ENCODE assay signal across 12 mouse cellular contexts in the genomic region with DNA sequence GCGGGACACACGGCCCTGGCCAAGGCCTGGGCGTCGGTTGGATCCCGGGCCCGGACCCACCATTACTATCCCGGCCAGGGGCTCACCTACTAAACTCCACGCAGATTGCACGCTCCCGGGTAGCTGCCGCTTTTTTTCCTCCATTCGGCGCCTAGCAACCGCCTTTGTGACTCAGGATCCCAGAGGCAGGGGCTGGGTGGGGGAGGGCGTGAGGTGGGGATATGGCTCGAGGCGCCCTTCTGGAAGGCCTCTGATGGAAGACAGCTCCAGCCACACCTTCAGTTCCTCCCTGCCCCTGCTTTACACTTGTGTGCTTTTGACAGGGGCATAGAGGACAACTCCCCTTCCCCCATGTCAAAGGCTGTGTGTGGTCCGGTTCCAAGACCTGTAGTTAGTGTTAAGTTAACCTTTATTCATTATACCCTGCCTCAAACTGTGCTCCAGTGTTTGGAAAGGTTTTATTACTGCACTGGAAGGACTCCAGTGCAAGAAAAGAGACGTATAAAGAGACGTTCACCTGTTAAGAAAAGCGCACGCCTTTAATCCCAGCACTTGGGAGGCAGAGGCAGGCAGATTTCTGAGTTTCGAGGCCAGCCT. TPM values are rescaled to one million over a fixed set of nuclear protein-coding genes. Genes with fewer than 3 reads are reported as not detected.
A peak's percentile ranks its signal among the peaks of the same experiment; 100 is the strongest.
DNase-seq lines count a peak whose midpoint lies in the region; ATAC-seq and TF ChIP-seq lines count a peak whose summit lies in the region.
"Had no signal": no experiment of that assay in that cellular context is flagged by ENCODE, and none has a peak within 500 bp of the region (broad histone marks: within the 10 kb centered on the region; RNA-seq: fewer than 3 reads in every experiment).

A gene (minus strand): TSS at position 173 of the 597 bp plus-strand sequence.

- 43% methylated on average over 23 of the region's 23 CpGs for WGBS in hindbrain, embryonic 10.5 days
- WGBS in hindbrain, embryonic 13.5 days = 34% methylated on average over 23 of the region's 23 CpGs

- peak; percentile 26 for DNase-seq in hindbrain, embryonic 10.5 days (ENCODE audit: low spot score)
- DNase-seq in testis, postnatal 14 days (ENCODE audit: low spot score) = no peak
- peak; percentile 29 to 46 for DNase-seq in kidney, postnatal 36 days
- no peak for DNase-seq in lung, adult 18-20 months
- no peak for DNase-seq in heart, postnatal 25 days (ENCODE audit: low spot score)
- no peak for DNase-seq in B cell, adult 2 months
- DNase-seq: heart, postnatal 10 days; thymus, postnatal 14 days had no signal

- peak within 1 kb of the TSS; percentile 69 for H3K27ac ChIP-seq in hindbrain, embryonic 10.5 days
- H3K27ac ChIP-seq in hindbrain, embryonic 13.5 days = no peak within 1 kb of the TSS
- H3K27ac ChIP-seq in testis, adult 2 months (ENCODE audit: control insufficient read depth, insufficient read depth, low read depth, low read length) = peak within 1 kb of the TSS; percentile 83
- H3K27ac ChIP-seq: liver, embryonic 14.5 days had no signal

- ATAC-seq in hindbrain, embryonic 13.5 days (ENCODE audit: low FRiP score) = no peak

- intact Hi-C loops in heart, postnatal 25 days (cut with DNase I) = no loop called here

- no peak within 1 kb of the TSS; the same call in 1 of the 2 replicates for H3K4me3 ChIP-seq in hindbrain, embryonic 10.5 days
- no peak within 1 kb of the TSS for H3K4me3 ChIP-seq in hindbrain, embryonic 13.5 days
- H3K4me3 ChIP-seq in testis, adult 2 months (ENCODE audit: control insufficient read depth, low read depth, low read length) = peak within 1 kb of the TSS; percentile 84

- H3K4me2 ChIP-seq in hindbrain, embryonic 13.5 days = no peak within 1 kb of the TSS

- peaks cover 21% of the 10 kb centered on the region for H3K4me1 ChIP-seq in hindbrain, embryonic 10.5 days (replicated peaks)
- peaks cover 11% of the 10 kb centered on the region for H3K4me1 ChIP-seq in hindbrain, embryonic 13.5 days (replicated peaks)
- H3K4me1 ChIP-seq in testis, adult 2 months (ENCODE audit: control insufficient read depth, insufficient read depth, low read length) = peaks cover 5% of the 10 kb centered on the region

- peaks cover 11% of the 10 kb centered on the region; the same call in 1 of the 2 replicates for H3K36me3 ChIP-seq in hindbrain, embryonic 10.5 days
- no peaks in the 10 kb centered on the region for H3K36me3 ChIP-seq in hindbrain, embryonic 13.5 days
- H3K36me3 ChIP-seq in testis, adult 2 months (ENCODE audit: control insufficient read depth, insufficient read depth, low read length) = peaks cover 6% of the 10 kb centered on the region

- no peaks in the 10 kb centered on the region for H3K27me3 ChIP-seq in hindbrain, embryonic 10.5 days (ENCODE audit: insufficient read depth, poor library complexity, severe bottlenecking)
- H3K27me3 ChIP-seq in hindbrain, embryonic 13.5 days = no peaks in the 10 kb centered on the region
- no peaks in the 10 kb centered on the region for H3K27me3 ChIP-seq in testis, adult 2 months (ENCODE audit: control insufficient read depth, insufficient read depth, low read length)

- peak; percentile 61; the same call in 1 of the 2 replicates for TF ChIP-seq POLR2A in testis, adult 2 months (IDR thresholded peaks at IDR 0.05; ENCODE audit: control insufficient read depth, low read depth, low read length)

- TF ChIP-seq CTCF in testis, adult 2 months (IDR thresholded peaks at IDR 0.05; ENCODE audit: control insufficient read depth, insufficient read depth, insufficient replicate concordance, low read depth, low read length) = no peak

- no peak within 1 kb of the TSS; the same call in 1 of the 2 replicates for H3K9ac ChIP-seq in hindbrain, embryonic 13.5 days
- H3K9ac ChIP-seq: liver, embryonic 14.5 days had no signal

- H3K9me3 ChIP-seq in hindbrain, embryonic 10.5 days = no peaks in the 10 kb centered on the region
- no peaks in the 10 kb centered on the region for H3K9me3 ChIP-seq in hindbrain, embryonic 13.5 days

RNA-seq across cellular contexts. Expression of the gene that starts here (rescaled TPM):
- polyA plus RNA-seq in hindbrain, embryonic 10.5 days (2016; fragmentation: Nextera tagmentation; extraction: Ambion mirVana) = 0.20 and 0.21 TPM in 2 replicates
- 0.19 and 0.23 TPM in 2 replicates for polyA plus RNA-seq in hindbrain, embryonic 13.5 days (2015; fragmentation: Nextera tagmentation; extraction: Ambion mirVana)
- polyA plus RNA-seq in testis, adult 2 months (2012; rRNA removed) = 23.8 and 29.9 TPM in 2 replicates
- not detected for total RNA-seq in heart, postnatal 25 days (2021)
- total RNA-seq: common myeloid progenitor, adult 5-6 weeks; heart, postnatal 10 days had no signal

Comparison
In these comparisons a context has a peak if more than half of its experiments do, and no peak if none do; other contexts are left out.
1. RNA of the gene that starts here (polyA plus RNA-seq): 23.8 to 29.9 TPM in testis, adult 2 months; 0.20 to 0.21 TPM in hindbrain, embryonic 10.5 days and 0.19 to 0.23 TPM in hindbrain, embryonic 13.5 days; every median in the first group is over 10 times any median in the second.
2. Peak in DNase-seq and H3K27ac ChIP-seq in hindbrain, embryonic 10.5 days; RNA of the gene not detected or under 1 TPM.
3. DNase-seq: peak in kidney, postnatal 36 days (2 of 2); none in testis, postnatal 14 days (single experiment), lung, adult 18-20 months (0 of 2), heart, postnatal 25 days (single experiment) and B cell, adult 2 months (0 of 2).